Mouse (Mus musculus) forebrain, embryonic 16.5 days (tissue): ENCODE results near the gene Dpf2. TPM values are rescaled to one million over a fixed set of nuclear protein-coding genes. Genes with fewer than 3 reads are reported as not detected.

Experiments used
- ATAC-seq: fragments of 200-750 bp; cut with Nextera tagmentation; 2 replicates; pipeline ENCODE4 v1.8.0; 2017; ENCODE audit warnings: mild to moderate bottlenecking, moderate library complexity
- H3K27ac ChIP-seq: fragments of 300-500 bp; sonication (generic); 2 replicates; pipeline ENCODE4 v1.5.1; 2014; ENCODE audit warnings: low read length, control low read depth
- H3K27me3 ChIP-seq: fragments of 300-500 bp; sonication (generic); replicated peaks from 2 replicates; pipeline ENCODE4 v1.6.1; 2014; ENCODE audit warnings: low read length; ENCODE audit not compliant: control insufficient read depth, insufficient read depth
- H3K36me3 ChIP-seq: fragments of 300-500 bp; sonication (generic); 2 replicates; pipeline ENCODE4 v1.6.1; 2014; ENCODE audit not compliant: control insufficient read depth, insufficient read depth
- H3K4me1 ChIP-seq: fragments of 300-500 bp; sonication (generic); replicated peaks from 2 replicates; pipeline ENCODE4 v1.6.1; 2014; ENCODE audit warnings: low read length; ENCODE audit not compliant: control insufficient read depth, insufficient read depth
- H3K4me2 ChIP-seq: fragments of 300-500 bp; sonication (generic); 2 replicates; pipeline ENCODE4 v1.6.1; 2014; ENCODE audit warnings: mild to moderate bottlenecking, low read length, control low read depth
- H3K4me3 ChIP-seq: fragments of 300-500 bp; sonication (generic); replicated peaks from 2 replicates; pipeline ENCODE4 v1.5.1; 2014; ENCODE audit warnings: mild to moderate bottlenecking, low read length, control low read depth
- H3K9ac ChIP-seq: fragments of 300-500 bp; sonication (generic); replicated peaks from 2 replicates; pipeline ENCODE4 v1.6.1; 2014; ENCODE audit warnings: low read depth, low read length, control low read depth
- H3K9me3 ChIP-seq: fragments of 300-500 bp; sonication (generic); 2 replicates; pipeline ENCODE4 v1.6.1; 2016; ENCODE audit warnings: low read length; ENCODE audit not compliant: control insufficient read depth
- WGBS: fragments of 180-500 bp; shearing (Covaris S2); extraction: QIAGEN DNeasy Blood & Tissue Kit; methylation state at CpG from one replicate; pipeline ENCODE4 v1.1.7; 2014; 5-methylcytosine and 5-hydroxymethylcytosine counted together
- polyA plus RNA-seq: library from polyadenylated mRNA; unstranded; fragments of >200 nt; fragmentation: Nextera tagmentation; extraction: Ambion mirVana; gene quantifications from 2 replicates; pipeline ENCODE4 v1.2.1, GENCODE M21; 2015

Dpf2 gene
- 124 and 126 TPM in 2 replicates for polyA plus RNA-seq

DNA sequence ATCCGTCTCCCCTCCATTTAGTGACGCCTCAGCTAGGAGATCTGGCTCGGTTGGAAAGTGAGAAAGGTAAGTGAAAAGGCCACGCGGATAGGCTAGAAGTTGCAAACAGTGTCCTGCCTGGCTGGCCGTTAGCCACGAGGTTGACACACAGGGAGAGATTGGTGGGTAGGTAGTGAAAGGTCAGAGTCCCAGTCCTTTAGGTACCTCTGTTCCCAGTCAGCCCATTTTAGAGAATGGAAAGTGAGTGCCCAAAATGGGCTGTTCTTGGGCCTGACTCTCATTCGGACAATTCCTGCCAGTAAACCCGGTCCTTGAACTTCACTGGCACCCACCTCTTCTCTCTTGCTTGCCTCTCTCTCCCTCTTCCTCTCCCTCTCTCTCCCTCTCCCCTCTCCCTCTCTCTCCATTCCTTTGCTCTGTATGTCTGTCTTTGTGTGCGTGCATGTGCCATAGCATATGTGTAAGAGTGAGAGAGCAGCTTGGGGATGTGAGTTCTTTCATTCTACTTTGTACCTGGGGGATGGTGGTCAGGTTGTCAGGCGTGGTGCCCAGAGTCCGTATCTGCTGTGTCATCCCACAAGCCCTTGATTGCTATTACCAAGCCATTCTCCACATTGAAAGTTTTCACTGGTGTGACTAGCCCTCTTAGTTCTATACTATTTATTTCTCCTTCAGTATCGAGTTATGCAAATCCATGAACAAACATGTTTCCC is at the start of gene Dpf2:
Gene Dpf2 (minus strand): TSS at position 4 of the 713 bp plus-strand sequence.
- H3K27me3 ChIP-seq = no peaks in the 10 kb centered on the region
- H3K4me1 ChIP-seq = peaks cover 28% of the 10 kb centered on the region
- H3K9me3 ChIP-seq = no peaks in the 10 kb centered on the region
- peak within 1 kb of the TSS; percentile 71 for H3K9ac ChIP-seq
- H3K36me3 ChIP-seq = peaks cover 3% of the 10 kb centered on the region; the same call in 1 of the 2 replicates
- 0 out of 2 replicates have a peak, but pooled peaks have one; percentile 7 for ATAC-seq
- peak within 1 kb of the TSS; percentile 81 for H3K4me2 ChIP-seq
- WGBS = 24% methylated on average over 13 of the region's 13 CpGs
- H3K27ac ChIP-seq = peak within 1 kb of the TSS; percentile 55
- peak within 1 kb of the TSS; percentile 62 for H3K4me3 ChIP-seq

DNA sequence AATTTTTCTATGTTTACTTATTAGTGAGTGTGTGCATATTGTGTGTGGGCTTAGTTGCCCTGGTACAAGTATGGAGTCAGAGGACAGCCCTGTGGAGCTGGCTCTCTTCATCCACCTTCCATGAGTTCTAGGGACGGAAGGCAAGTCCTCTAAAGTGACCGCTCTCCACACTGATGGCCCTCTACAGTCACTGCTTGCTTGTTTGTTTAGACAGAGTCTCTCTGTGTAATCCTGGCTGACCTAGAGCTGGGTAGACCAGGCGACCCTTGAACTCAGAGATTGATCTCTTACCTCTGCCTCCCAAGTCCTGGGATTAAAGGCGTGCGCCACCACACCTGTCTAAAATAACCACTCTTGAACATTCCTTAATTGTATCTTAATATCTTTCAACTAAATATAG is 44.6 kb upstream of the Dpf2 start:
- ATAC-seq = no peak
- no peak overlapping the region for H3K27ac ChIP-seq
- H3K9me3 ChIP-seq = no peaks in the 10 kb centered on the region
- no peak overlapping the region for H3K9ac ChIP-seq
- H3K27me3 ChIP-seq = no peaks in the 10 kb centered on the region
- WGBS = 94% methylated on average over 5 of the region's 5 CpGs
- peaks cover 2% of the 10 kb centered on the region; the same call in 1 of the 2 replicates for H3K36me3 ChIP-seq
- no peak overlapping the region for H3K4me2 ChIP-seq
- H3K4me3 ChIP-seq = no peak overlapping the region
- peaks cover under 1% of the 10 kb centered on the region for H3K4me1 ChIP-seq

DNA sequence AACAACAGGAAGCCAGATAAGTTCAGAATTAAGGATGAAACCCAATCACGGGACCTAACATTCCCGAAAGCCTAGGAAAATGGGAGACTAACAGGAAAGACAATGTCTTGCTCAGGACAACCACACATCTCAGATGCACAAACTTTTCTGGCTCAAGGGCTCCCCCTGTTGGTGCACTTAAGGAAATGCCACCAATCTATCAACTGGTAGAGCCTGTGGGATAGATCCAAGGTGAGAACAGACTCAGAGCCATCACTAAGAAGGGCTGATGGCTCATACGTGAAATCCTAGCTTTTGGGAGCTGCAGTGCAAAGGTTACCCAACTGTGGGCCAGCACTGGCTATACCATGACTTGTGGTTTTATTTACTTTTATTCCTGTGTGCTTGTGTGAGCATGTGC is 43.9 kb upstream of the Dpf2 start:
- H3K9me3 ChIP-seq = no peaks in the 10 kb centered on the region
- no peaks in the 10 kb centered on the region for H3K27me3 ChIP-seq
- 10% methylated on average over 3 of the region's 3 CpGs for WGBS
- no peak overlapping the region for H3K9ac ChIP-seq
- H3K27ac ChIP-seq = no peak overlapping the region
- no peak overlapping the region for H3K4me2 ChIP-seq
- H3K36me3 ChIP-seq = peaks cover 2% of the 10 kb centered on the region; the same call in 1 of the 2 replicates
- ATAC-seq = peak; percentile 57; the same call in 1 of the 2 replicates
- no peaks in the 10 kb centered on the region for H3K4me1 ChIP-seq
- no peak overlapping the region for H3K4me3 ChIP-seq

DNA sequence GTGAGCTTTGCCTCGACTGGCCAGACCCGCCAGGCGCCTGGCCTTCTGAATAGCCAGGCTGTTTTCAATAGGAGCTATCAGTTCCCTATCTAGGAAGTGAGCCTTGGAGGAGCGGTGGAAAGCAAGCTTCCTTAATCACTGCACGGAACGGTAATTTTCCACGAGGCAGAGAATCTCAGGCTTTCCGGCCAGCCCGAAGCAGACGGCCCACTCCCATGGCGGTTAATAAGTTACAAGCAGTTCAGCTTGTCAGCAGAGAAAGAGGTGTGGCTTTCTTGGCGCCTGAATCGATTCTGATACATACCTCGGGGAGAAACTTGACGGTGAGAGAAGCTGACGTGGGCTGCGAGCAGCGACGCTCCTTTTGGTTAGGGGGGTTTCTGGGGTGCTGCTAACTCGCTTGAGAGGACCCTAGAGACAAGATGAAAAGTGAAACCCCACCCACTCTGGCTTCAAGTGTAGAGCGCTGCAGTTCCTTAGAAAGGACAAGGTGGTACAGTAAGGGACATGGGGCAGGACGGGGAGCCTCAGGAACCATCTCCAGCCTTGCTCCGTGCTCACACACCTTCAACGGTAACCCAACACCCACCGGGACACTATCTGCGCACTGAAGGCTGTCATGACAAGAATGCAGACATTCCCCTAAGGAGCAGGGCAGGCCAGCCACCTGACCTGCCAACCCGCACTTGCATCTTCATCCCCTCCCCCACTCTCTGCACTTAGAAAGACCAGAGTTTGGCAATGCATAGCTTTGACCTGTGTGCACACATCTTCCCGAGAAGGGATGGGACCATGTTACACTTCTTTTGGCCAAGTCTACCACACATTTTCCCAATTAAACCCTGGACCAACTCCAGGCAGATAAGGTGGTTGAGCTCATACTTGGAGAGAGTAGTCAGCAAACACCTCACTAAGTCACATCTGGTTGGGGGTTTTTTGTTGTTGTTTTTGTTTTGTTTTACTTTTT is 43.2 kb upstream of the Dpf2 start:
- H3K4me1 ChIP-seq = no peaks in the 10 kb centered on the region
- H3K36me3 ChIP-seq = peaks cover 2% of the 10 kb centered on the region; the same call in 1 of the 2 replicates
- H3K9ac ChIP-seq = no peak overlapping the region
- no peak overlapping the region for H3K27ac ChIP-seq
- 91% methylated on average over 28 of the region's 28 CpGs for WGBS
- H3K9me3 ChIP-seq = no peaks in the 10 kb centered on the region
- H3K4me2 ChIP-seq = no peak overlapping the region
- H3K27me3 ChIP-seq = no peaks in the 10 kb centered on the region
- no peak for ATAC-seq
- H3K4me3 ChIP-seq = no peak overlapping the region

DNA sequence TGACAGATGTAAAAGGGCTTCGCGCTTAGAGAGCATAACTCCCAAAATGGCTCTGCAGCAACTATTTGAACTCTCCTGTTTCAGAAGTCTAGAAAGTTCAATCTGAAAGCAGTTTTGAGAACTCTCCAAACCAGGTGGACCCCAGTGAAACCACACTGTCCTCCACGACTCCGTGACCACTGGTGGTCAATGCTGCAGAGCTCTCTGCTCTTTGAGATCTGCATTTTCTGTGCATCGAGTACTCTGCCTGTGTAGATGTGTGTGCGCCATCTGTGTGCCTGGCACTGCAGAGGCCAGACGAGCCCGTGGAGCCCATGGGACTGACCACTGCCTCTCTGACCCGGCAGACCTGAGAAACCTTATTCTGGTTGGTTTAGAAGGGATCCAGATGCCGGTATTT is 42.1 kb upstream of the Dpf2 start:
- Histone ChIP-seq H3K9me3 (no peaks in the 10 kb centered on the region), H3K4me3 (no peak overlapping the region), H3K4me2 (no peak overlapping the region), H3K27ac (no peak overlapping the region), H3K9ac (no peak overlapping the region), H3K4me1 (no peaks in the 10 kb centered on the region), H3K36me3 (peaks cover 4% of the 10 kb centered on the region; the same call in 1 of the 2 replicates), H3K27me3 (no peaks in the 10 kb centered on the region)
- 94% methylated on average over 10 of the region's 10 CpGs for WGBS
- no peak for ATAC-seq

DNA sequence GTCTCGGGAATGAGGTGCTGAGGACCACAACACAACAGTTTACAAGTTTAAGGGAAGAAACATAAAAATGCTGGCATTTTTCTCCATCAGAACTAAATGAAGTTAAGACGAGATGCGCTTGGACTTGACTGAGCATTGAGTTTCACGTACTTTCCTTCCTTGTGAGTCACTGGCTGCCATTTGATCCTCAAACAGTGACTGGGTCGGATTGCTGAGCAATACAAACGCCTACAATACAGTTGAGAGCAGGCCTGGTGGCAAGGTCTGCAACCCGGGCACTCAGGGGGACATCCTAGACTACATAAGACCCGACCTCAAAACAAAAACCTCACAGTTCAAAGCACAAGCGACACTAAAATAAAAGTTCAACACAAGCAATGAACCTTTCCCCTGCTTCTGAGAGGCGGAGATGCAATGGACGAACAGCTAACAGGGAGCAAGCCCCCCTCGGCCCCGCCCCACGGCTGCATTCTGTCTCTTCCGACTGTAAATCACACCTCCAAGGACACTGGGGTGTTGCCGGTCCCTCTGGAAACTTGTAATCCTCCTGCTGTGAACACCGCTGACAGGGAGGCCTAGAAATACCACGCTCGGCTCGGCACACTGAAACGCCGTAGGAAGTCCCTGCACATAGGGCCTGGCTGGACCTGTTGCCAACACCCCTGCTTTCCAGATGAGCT is 41.4 kb upstream of the Dpf2 start:
- no peak overlapping the region for H3K4me2 ChIP-seq
- no peak overlapping the region for H3K4me3 ChIP-seq
- H3K27me3 ChIP-seq = no peaks in the 10 kb centered on the region
- no peak for ATAC-seq
- H3K4me1 ChIP-seq = no peaks in the 10 kb centered on the region
- peaks cover 4% of the 10 kb centered on the region; the same call in 1 of the 2 replicates for H3K36me3 ChIP-seq
- no peaks in the 10 kb centered on the region for H3K9me3 ChIP-seq
- H3K9ac ChIP-seq = no peak overlapping the region
- H3K27ac ChIP-seq = no peak overlapping the region
- WGBS = 91% methylated on average over 22 of the region's 22 CpGs

DNA sequence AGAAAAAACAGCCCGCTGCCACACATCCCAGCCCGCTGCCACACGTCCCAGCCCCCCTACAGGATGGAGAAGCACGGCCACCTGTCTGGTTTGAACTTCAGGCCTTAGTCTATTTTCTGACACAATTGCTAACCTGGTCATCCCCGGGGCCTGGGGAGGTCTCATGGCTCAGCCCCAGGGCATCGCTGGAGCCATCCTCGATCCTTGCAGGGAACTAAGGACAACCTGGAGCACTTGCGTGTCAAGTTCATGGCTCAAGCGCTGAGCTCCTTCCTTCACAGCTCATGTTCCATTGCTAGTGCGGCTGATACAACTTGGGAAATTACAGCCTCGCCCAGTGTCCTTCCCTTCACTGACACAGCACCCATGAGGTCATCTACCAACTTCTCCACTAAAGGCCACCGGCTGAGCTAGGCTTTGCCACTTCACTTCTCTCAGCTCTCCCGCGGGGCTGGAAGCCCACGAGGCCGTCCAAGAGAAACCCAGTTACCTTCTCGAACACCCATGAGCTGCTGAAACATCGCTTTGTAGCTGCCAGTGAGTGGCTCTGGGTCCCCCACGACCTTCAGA is 40.5 kb upstream of the Dpf2 start:
- no peaks in the 10 kb centered on the region for H3K27me3 ChIP-seq
- no peak overlapping the region for H3K4me3 ChIP-seq
- no peak overlapping the region for H3K9ac ChIP-seq
- H3K36me3 ChIP-seq = peaks cover 4% of the 10 kb centered on the region; the same call in 1 of the 2 replicates
- H3K4me1 ChIP-seq = no peaks in the 10 kb centered on the region
- WGBS = 91% methylated on average over 19 of the region's 19 CpGs
- ATAC-seq = no peak
- no peak overlapping the region for H3K4me2 ChIP-seq
- H3K27ac ChIP-seq = no peak overlapping the region
- H3K9me3 ChIP-seq = no peaks in the 10 kb centered on the region

DNA sequence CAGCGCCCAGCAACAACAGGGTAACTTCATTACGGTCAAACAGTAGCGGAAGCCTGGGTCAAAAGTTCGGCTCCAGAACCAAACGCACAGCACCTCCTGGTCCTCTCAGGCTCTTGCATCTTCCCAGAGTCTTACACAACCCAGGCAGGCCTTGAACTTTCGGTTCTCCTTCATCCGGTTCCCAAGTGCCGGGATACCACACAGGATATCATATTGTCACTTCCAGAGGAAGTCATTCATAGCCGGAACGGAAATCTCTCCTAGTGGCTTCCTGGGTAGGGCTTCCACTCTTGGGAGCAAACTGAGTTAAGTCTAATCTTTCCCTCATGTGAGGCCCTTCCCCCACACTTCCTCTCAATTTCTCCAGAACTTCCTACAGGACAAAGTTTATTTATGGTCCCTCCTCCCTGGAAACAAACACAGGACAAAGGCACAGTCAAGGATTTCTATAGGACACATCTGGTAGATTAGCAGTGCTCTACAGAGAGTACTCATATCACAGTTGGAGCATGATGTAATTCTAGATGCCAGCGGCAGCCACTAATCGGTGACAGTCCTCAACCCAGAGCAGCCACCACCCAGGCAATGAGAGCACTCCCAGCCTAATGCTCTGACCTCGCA is 39.4 kb upstream of the Dpf2 start:
- no peak overlapping the region for H3K4me3 ChIP-seq
- ATAC-seq = no peak
- H3K9ac ChIP-seq = no peak overlapping the region
- peaks cover 8% of the 10 kb centered on the region; the same call in 1 of the 2 replicates for H3K36me3 ChIP-seq
- H3K27me3 ChIP-seq = no peaks in the 10 kb centered on the region
- H3K4me2 ChIP-seq = no peak overlapping the region
- H3K4me1 ChIP-seq = no peaks in the 10 kb centered on the region
- H3K27ac ChIP-seq = no peak overlapping the region
- whole genome bisulfite sequencing = 92% methylated on average over 13 of the region's 13 CpGs
- H3K9me3 ChIP-seq = no peaks in the 10 kb centered on the region
